Mouse (Mus musculus) hindbrain, embryonic 11.5 days (tissue): ENCODE results near the gene Tbc1d10c. TPM values are rescaled to one million over a fixed set of nuclear protein-coding genes. Genes with fewer than 3 reads are reported as not detected.

Experiments used
- ATAC-seq: fragments of 200-750 bp; cut with Nextera tagmentation; 2 replicates; pipeline ENCODE4 v1.8.0; 2017; ENCODE audit warnings: mild to moderate bottlenecking, moderate TSS enrichment, moderate library complexity; ENCODE audit not compliant: low FRiP score
- DNase-seq: peaks from one replicate; pipeline ENCODE4 v3.0.0-alpha.2; 2015; ENCODE audit warnings: low spot score
- H3K27ac ChIP-seq: fragments of 300-500 bp; sonication (generic); 2 replicates; pipeline ENCODE4 v1.5.1; 2014; ENCODE audit warnings: mild to moderate bottlenecking, low read depth, low read length
- H3K27me3 ChIP-seq: fragments of 300-500 bp; sonication (generic); 2 replicates; pipeline ENCODE4 v1.6.1; 2014; ENCODE audit warnings: mild to moderate bottlenecking, low read length, moderate library complexity, mixed read lengths; ENCODE audit not compliant: control insufficient read depth, insufficient read depth
- H3K36me3 ChIP-seq: fragments of 300-500 bp; sonication (generic); 2 replicates; pipeline ENCODE4 v1.6.1; 2014; ENCODE audit warnings: mild to moderate bottlenecking, low read length, moderate library complexity, mixed read lengths; ENCODE audit not compliant: control insufficient read depth, insufficient read depth
- H3K4me1 ChIP-seq: fragments of 300-500 bp; sonication (generic); replicated peaks from 2 replicates; pipeline ENCODE4 v1.6.1; 2014; ENCODE audit warnings: low read length, mixed read lengths; ENCODE audit not compliant: control insufficient read depth, insufficient read depth
- H3K4me2 ChIP-seq: fragments of 300-500 bp; sonication (generic); replicated peaks from 2 replicates; pipeline ENCODE4 v1.6.1; 2014; ENCODE audit warnings: mild to moderate bottlenecking, low read depth, low read length
- H3K4me3 ChIP-seq: fragments of 300-500 bp; sonication (generic); 2 replicates; pipeline ENCODE4 v1.5.1; 2014; ENCODE audit warnings: low read depth, low read length
- H3K9ac ChIP-seq: fragments of 300-500 bp; sonication (generic); 2 replicates; pipeline ENCODE4 v1.6.1; 2014; ENCODE audit warnings: low read depth, low read length
- H3K9me3 ChIP-seq: fragments of 300-500 bp; sonication (generic); 2 replicates; pipeline ENCODE4 v1.6.1; 2016; ENCODE audit warnings: low read length; ENCODE audit not compliant: control insufficient read depth
- WGBS: fragments of 180-500 bp; shearing (Covaris S2); extraction: QIAGEN DNeasy Blood & Tissue Kit; methylation state at CpG from one replicate; pipeline ENCODE4 v1.1.7; 2014; 5-methylcytosine and 5-hydroxymethylcytosine counted together
- polyA plus RNA-seq: library from polyadenylated mRNA; unstranded; fragments of >200 nt; fragmentation: Nextera tagmentation; extraction: Ambion mirVana; gene quantifications from 2 replicates; pipeline ENCODE4 v1.2.1, GENCODE M21; 2014

Tbc1d10c gene
- 0.79 and 0.96 TPM in 2 replicates for polyA plus RNA-seq

- Histone ChIP-seq H3K27me3 (no peaks in the 10 kb centered on the region), H3K4me2 (peak within 1 kb of the TSS; percentile 92), H3K9ac (peak within 1 kb of the TSS; percentile 98), H3K27ac (peak within 1 kb of the TSS; percentile 84), H3K36me3 (peaks cover 11% of the 10 kb centered on the region), H3K9me3 (no peaks in the 10 kb centered on the region), H3K4me1 (peaks cover 5% of the 10 kb centered on the region; the same call in 1 of the 2 replicates), H3K4me3 (peak within 1 kb of the TSS; percentile 96)
- DNase-seq, result no peak
- ATAC-seq, result no peak
- WGBS, result 74% methylated on average over 4 of the region's 4 CpGs
Measured at GRCm38 (mm10) chr19:4190831-4191334, at the start of gene Tbc1d10c. Tbc1d10c (minus strand) TSS chr19:4191284.

- no peaks in the 10 kb centered on the region for H3K36me3 ChIP-seq
- H3K4me1 ChIP-seq, result no peaks in the 10 kb centered on the region
- DNase-seq (no peak), ATAC-seq (no peak)
- H3K27me3 ChIP-seq, result no peaks in the 10 kb centered on the region
- no peak overlapping the region for H3K9ac ChIP-seq
- WGBS, result 72% methylated on average over 8 of the region's 8 CpGs
- no peak overlapping the region for H3K27ac ChIP-seq
- H3K4me3 ChIP-seq, result no peak overlapping the region
- no peaks in the 10 kb centered on the region for H3K9me3 ChIP-seq
- no peak overlapping the region for H3K4me2 ChIP-seq
Measured at GRCm38 (mm10) chr19:4240247-4240668, 49.2 kb upstream of the Tbc1d10c start.

GRCm38 (mm10) chr19:4234548-4234947 lies 43.5 kb upstream of the Tbc1d10c start:
- WGBS, result 85% methylated on average over 4 of the region's 4 CpGs
- Histone ChIP-seq H3K4me2 (no peak overlapping the region), H3K27me3 (no peaks in the 10 kb centered on the region), H3K27ac (no peak overlapping the region), H3K9me3 (no peaks in the 10 kb centered on the region), H3K36me3 (no peaks in the 10 kb centered on the region), H3K4me3 (no peak overlapping the region), H3K9ac (no peak overlapping the region), H3K4me1 (peaks cover 6% of the 10 kb centered on the region; the same call in 1 of the 2 replicates)
- ATAC-seq, result no peak
- no peak for DNase-seq

GRCm38 (mm10) chr19:4232651-4233050 lies 41.6 kb upstream of the Tbc1d10c start:
- H3K27me3 ChIP-seq, result no peaks in the 10 kb centered on the region
- WGBS, result 84% methylated on average over 7 of the region's 7 CpGs
- no peaks in the 10 kb centered on the region for H3K9me3 ChIP-seq
- no peak overlapping the region for H3K9ac ChIP-seq
- H3K27ac ChIP-seq, result no peak overlapping the region
- H3K4me1 ChIP-seq, result peaks cover 6% of the 10 kb centered on the region; the same call in 1 of the 2 replicates
- DNase-seq, result no peak
- H3K36me3 ChIP-seq, result no peaks in the 10 kb centered on the region
- no peak overlapping the region for H3K4me3 ChIP-seq
- ATAC-seq, result no peak
- peak overlapping the region; percentile 83; the same call in 1 of the 2 replicates for H3K4me2 ChIP-seq

GRCm38 (mm10) chr19:4232186-4232572 lies 41.1 kb upstream of the Tbc1d10c start:
- Histone ChIP-seq H3K9me3 (no peaks in the 10 kb centered on the region), H3K4me1 (peaks cover 6% of the 10 kb centered on the region; the same call in 1 of the 2 replicates), H3K36me3 (no peaks in the 10 kb centered on the region), H3K4me2 (peak overlapping the region; percentile 83), H3K27me3 (no peaks in the 10 kb centered on the region), H3K27ac (no peak overlapping the region), H3K9ac (peak overlapping the region; percentile 49; the same call in 1 of the 2 replicates), H3K4me3 (peak overlapping the region; percentile 41)
- ATAC-seq, result no peak
- no peak for DNase-seq
- 77% methylated on average over 2 of the region's 2 CpGs for WGBS

GRCm38 (mm10) chr19:4231253-4232185 lies 40.4 kb upstream of the Tbc1d10c start, which contains the start of gene Pold4:
Pold4 (plus strand) TSS chr19:4231899.
- Histone ChIP-seq H3K27me3 (no peaks in the 10 kb centered on the region), H3K9me3 (no peaks in the 10 kb centered on the region), H3K27ac (no peak within 1 kb of the TSS), H3K4me1 (peaks cover 6% of the 10 kb centered on the region; the same call in 1 of the 2 replicates), H3K4me2 (peak within 1 kb of the TSS; percentile 83), H3K9ac (peak within 1 kb of the TSS; percentile 49), H3K36me3 (no peaks in the 10 kb centered on the region), H3K4me3 (peak within 1 kb of the TSS; percentile 41)
- WGBS, result 12% methylated on average over 26 of the region's 26 CpGs
- DNase-seq, result peak; percentile 90
- ATAC-seq, result peak; percentile 91

- Histone ChIP-seq H3K4me2 (no peak overlapping the region), H3K36me3 (no peaks in the 10 kb centered on the region), H3K4me3 (no peak overlapping the region), H3K27ac (no peak overlapping the region), H3K4me1 (peaks cover 6% of the 10 kb centered on the region; the same call in 1 of the 2 replicates), H3K9ac (no peak overlapping the region), H3K27me3 (no peaks in the 10 kb centered on the region), H3K9me3 (no peaks in the 10 kb centered on the region)
- DNase-seq, result no peak
- 69% methylated on average over 8 of the region's 8 CpGs for WGBS
- ATAC-seq, result no peak
Measured at GRCm38 (mm10) chr19:4230415-4230814, 39.3 kb upstream of the Tbc1d10c start.

GRCm38 (mm10) chr19:4229451-4230076 lies 38.5 kb upstream of the Tbc1d10c start:
- H3K27me3 ChIP-seq, result no peaks in the 10 kb centered on the region
- H3K4me1 ChIP-seq, result peaks cover 6% of the 10 kb centered on the region; the same call in 1 of the 2 replicates
- 40% methylated on average over 9 of the region's 9 CpGs for WGBS
- ATAC-seq, result no peak
- no peak for DNase-seq
- H3K9me3 ChIP-seq, result no peaks in the 10 kb centered on the region
- H3K4me3 ChIP-seq, result no peak overlapping the region
- no peaks in the 10 kb centered on the region for H3K36me3 ChIP-seq
- H3K4me2 ChIP-seq, result no peak overlapping the region
- no peak overlapping the region for H3K9ac ChIP-seq
- H3K27ac ChIP-seq, result no peak overlapping the region
